Mouse (Mus musculus): Measurements from ENCODE around the gene Ptges3l. TPM values are rescaled to one million over a fixed set of nuclear protein-coding genes. Genes with fewer than 3 reads are reported as not detected.
"Not testable (repeated sequence)": the region's sequence is repeated elsewhere in the genome, so short reads cannot be mapped to it uniquely, and the experiment has no call there.

Gene Ptges3l
- polyA plus RNA-seq, 1 experiment, result 6.0 TPM

DNA sequence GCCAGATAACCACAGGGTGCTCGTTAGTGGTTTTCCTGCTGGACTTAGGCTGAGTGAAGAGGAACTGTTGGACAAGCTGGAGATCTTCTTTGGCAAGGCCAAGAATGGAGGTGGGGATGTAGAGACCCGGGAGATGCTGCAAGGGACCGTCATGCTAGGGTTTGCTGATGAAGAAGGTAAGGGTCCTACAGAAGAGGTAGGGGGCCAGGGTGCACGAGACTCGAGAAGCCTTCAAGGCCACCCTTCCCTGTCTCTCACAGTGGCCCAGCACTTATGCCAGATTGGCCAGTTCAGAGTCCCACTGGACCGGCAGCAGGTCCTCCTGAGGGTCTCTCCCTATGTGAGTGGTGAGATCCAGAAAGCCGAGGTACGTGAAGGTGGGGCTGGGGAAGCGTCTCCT, 32.5 kb upstream of the Ptges3l start:
- no peak for DNase-seq
- 91% methylated on average over 9 of the region's 9 CpGs for WGBS
- Histone ChIP-seq H3K27me3 (replicated peaks; ENCODE audit: control insufficient read depth, insufficient read depth, low read length) (no peaks in the 10 kb centered on the region), H3K36me3 (ENCODE audit: control insufficient read depth, insufficient read depth, low read length) (no peaks in the 10 kb centered on the region), H3K4me3 (ENCODE audit: insufficient read depth, low read depth, low read length) (no peak overlapping the region), H3K27ac (ENCODE audit: insufficient read depth, low read depth, low read length) (no peak overlapping the region), H3K4me1 (ENCODE audit: control insufficient read depth, insufficient read depth, low read length) (peaks cover 4% of the 10 kb centered on the region; the same call in 1 of the 2 replicates)
- TF ChIP-seq POLR2A (IDR thresholded peaks at IDR 0.05; ENCODE audit: low read depth, low read length) (no peak), CTCF (conservative IDR thresholded peaks at IDR 0.05; ENCODE audit: insufficient read depth, insufficient read length, low read depth, low read length) (no peak)

DNA sequence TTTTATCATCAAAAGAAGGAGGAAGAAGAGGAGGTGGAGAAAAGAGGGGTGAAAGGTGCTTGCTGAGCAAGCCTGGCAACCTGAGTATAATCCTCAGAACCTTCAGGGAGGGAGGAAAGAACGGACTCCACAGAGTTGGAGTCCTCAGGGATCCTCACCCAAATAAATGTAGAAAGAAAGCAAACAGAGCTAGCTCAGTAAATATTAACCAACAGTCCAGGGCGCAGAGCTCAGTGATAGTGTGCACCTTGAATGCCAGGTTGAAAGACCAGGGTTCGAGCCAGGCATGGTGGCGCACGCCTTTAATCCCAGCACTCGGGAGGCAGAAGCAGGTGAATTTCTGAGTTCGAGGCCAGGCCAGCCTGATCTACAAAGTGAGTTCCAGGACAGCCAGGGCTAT, 30.5 kb upstream of the Ptges3l start:
- 59% methylated on average over 7 of the region's 7 CpGs for WGBS
- Histone ChIP-seq H3K27ac (ENCODE audit: insufficient read depth, low read depth, low read length) (no peak overlapping the region), H3K36me3 (ENCODE audit: control insufficient read depth, insufficient read depth, low read length) (no peaks in the 10 kb centered on the region), H3K4me3 (ENCODE audit: insufficient read depth, low read depth, low read length) (no peak overlapping the region), H3K27me3 (replicated peaks; ENCODE audit: control insufficient read depth, insufficient read depth, low read length) (no peaks in the 10 kb centered on the region), H3K4me1 (ENCODE audit: control insufficient read depth, insufficient read depth, low read length) (peaks cover 4% of the 10 kb centered on the region; the same call in 1 of the 2 replicates)
- no peak for DNase-seq
- TF ChIP-seq POLR2A (IDR thresholded peaks at IDR 0.05; ENCODE audit: low read depth, low read length) (no peak), CTCF (conservative IDR thresholded peaks at IDR 0.05; ENCODE audit: insufficient read depth, insufficient read length, low read depth, low read length) (no peak)

DNA sequence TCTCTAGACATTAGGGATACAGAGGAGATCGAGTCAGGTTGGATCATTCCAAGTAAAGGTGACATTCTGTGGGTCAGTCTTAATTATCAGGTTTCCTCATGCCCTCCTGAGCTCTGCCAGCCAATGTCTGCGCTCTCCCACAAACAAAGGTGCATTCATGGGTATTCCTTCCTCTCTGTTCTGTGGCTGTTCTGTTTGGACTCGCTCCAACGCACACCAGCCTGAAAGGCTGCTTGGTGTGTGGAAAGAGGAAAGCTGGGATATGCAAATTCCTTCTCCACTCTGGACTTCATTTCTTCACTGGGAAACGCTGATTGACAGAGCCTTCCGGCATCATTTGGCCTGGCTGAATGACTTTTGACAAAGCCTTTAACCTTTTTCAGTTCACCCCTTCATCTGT, 29.6 kb upstream of the Ptges3l start:
- WGBS, result 41% methylated on average over 6 of the region's 6 CpGs
- DNase-seq, result no peak
- H3K27ac ChIP-seq (ENCODE audit: insufficient read depth, low read depth, low read length), result no peak overlapping the region
- TF ChIP-seq CTCF (conservative IDR thresholded peaks at IDR 0.05; ENCODE audit: insufficient read depth, insufficient read length, low read depth, low read length) (no peak), POLR2A (IDR thresholded peaks at IDR 0.05; ENCODE audit: low read depth, low read length) (no peak)
- no peaks in the 10 kb centered on the region for H3K36me3 ChIP-seq (ENCODE audit: control insufficient read depth, insufficient read depth, low read length)
- H3K4me1 ChIP-seq (ENCODE audit: control insufficient read depth, insufficient read depth, low read length), result peaks cover 4% of the 10 kb centered on the region; the same call in 1 of the 2 replicates
- H3K27me3 ChIP-seq (replicated peaks; ENCODE audit: control insufficient read depth, insufficient read depth, low read length), result no peaks in the 10 kb centered on the region
- H3K4me3 ChIP-seq (ENCODE audit: insufficient read depth, low read depth, low read length), result no peak overlapping the region

DNA sequence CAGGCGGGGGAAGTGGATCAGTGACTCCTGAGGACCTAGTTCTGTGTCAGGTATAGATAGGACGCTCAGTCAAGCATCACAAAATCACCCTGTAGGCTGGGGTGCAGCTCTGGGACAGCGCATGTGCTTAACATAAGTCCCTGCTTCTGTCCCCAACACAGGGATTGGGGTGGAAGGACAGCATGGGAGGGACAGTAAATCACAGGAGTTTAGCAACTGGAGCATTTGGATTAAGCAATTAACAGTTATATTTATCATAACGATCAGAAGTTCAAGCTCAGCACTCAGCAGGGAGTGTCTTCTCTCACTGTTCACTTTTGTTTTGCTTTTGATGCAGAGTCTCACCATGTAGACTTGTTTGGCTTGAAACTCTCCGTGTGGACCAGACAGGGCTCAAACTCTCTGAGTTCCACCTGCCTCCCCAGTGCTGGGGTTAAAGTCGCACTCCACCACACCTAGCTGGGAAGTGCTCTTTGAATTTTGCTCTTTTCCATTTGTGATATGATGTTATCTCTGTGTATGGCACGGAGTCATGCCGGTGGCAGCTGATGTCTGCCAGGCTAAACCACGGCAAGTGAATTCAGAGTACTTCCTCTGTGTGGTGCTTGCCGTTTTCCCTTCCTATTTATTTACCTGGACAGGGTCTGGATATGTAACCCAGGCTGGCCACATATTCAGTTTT, 27.1 kb upstream of the Ptges3l start:
- TF ChIP-seq POLR2A (IDR thresholded peaks at IDR 0.05; ENCODE audit: low read depth, low read length), result no peak
- no peak for TF ChIP-seq CTCF (conservative IDR thresholded peaks at IDR 0.05; ENCODE audit: insufficient read depth, insufficient read length, low read depth, low read length)
- DNase-seq, result no peak
- H3K4me3 ChIP-seq (ENCODE audit: insufficient read depth, low read depth, low read length), result no peak overlapping the region
- no peaks in the 10 kb centered on the region for H3K27me3 ChIP-seq (replicated peaks; ENCODE audit: control insufficient read depth, insufficient read depth, low read length)
- peaks cover 4% of the 10 kb centered on the region; the same call in 1 of the 2 replicates for H3K4me1 ChIP-seq (ENCODE audit: control insufficient read depth, insufficient read depth, low read length)
- 64% methylated on average over 10 of the region's 10 CpGs for WGBS
- no peaks in the 10 kb centered on the region for H3K36me3 ChIP-seq (ENCODE audit: control insufficient read depth, insufficient read depth, low read length)
- no peak overlapping the region for H3K27ac ChIP-seq (ENCODE audit: insufficient read depth, low read depth, low read length)

DNA sequence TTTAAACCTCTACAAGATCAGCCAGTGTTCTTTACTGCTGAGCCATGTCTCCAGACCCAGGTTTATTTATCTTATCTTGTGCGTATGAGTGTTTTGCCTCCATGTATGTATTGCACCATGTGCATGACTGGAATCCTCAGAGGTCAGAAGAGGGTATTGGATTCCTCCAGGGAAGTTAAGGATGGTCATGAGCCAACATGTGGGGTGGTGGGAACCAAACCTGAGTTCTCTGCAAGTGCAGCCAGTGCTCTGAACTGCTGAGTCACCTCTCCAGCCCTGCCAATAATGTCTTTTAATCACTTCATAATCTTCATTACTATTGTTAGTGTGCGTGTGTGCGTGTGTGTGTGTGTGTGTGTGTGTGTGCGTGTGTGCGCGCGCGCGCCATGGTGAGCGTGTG, 26.4 kb upstream of the Ptges3l start:
- Histone ChIP-seq H3K27me3 (replicated peaks; ENCODE audit: control insufficient read depth, insufficient read depth, low read length) (no peaks in the 10 kb centered on the region), H3K27ac (ENCODE audit: insufficient read depth, low read depth, low read length) (no peak overlapping the region), H3K4me1 (ENCODE audit: control insufficient read depth, insufficient read depth, low read length) (peaks cover 4% of the 10 kb centered on the region; the same call in 1 of the 2 replicates), H3K36me3 (ENCODE audit: control insufficient read depth, insufficient read depth, low read length) (no peaks in the 10 kb centered on the region), H3K4me3 (ENCODE audit: insufficient read depth, low read depth, low read length) (no peak overlapping the region)
- no peak for DNase-seq
- no peak for TF ChIP-seq POLR2A (IDR thresholded peaks at IDR 0.05; ENCODE audit: low read depth, low read length)
- no peak for TF ChIP-seq CTCF (conservative IDR thresholded peaks at IDR 0.05; ENCODE audit: insufficient read depth, insufficient read length, low read depth, low read length)
- 93% methylated on average over 10 of the region's 10 CpGs for WGBS

DNA sequence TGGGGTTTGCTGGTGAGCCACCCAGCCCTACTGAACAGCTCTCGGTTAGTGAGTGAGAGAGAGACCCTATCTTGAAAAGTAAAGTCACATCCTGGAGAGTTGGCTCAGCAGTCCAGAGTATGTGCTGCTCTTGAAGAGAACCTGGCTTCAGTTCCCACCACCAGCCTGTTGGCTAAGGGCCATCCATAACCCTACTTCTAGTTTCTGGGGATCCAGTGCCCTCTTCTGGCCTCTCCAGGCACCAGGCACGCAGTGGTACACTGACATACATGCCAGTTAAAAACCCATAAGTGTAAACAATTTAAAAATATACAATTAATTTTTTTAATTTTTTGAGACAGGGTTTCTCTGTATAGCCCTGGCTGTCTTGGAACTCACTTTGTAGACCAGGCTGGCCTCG, 25.3 kb upstream of the Ptges3l start:
- peak; percentile 38 for DNase-seq
- Histone ChIP-seq H3K27me3 (replicated peaks; ENCODE audit: control insufficient read depth, insufficient read depth, low read length) (no peaks in the 10 kb centered on the region), H3K4me3 (ENCODE audit: insufficient read depth, low read depth, low read length) (no peak overlapping the region), H3K4me1 (ENCODE audit: control insufficient read depth, insufficient read depth, low read length) (peaks cover 4% of the 10 kb centered on the region; the same call in 1 of the 2 replicates), H3K27ac (ENCODE audit: insufficient read depth, low read depth, low read length) (no peak overlapping the region), H3K36me3 (ENCODE audit: control insufficient read depth, insufficient read depth, low read length) (no peaks in the 10 kb centered on the region)
- TF ChIP-seq CTCF (conservative IDR thresholded peaks at IDR 0.05; ENCODE audit: insufficient read depth, insufficient read length, low read depth, low read length) (peak; percentile 41), POLR2A (IDR thresholded peaks at IDR 0.05; ENCODE audit: low read depth, low read length) (no peak)
- 91% methylated on average over 3 of the region's 3 CpGs for WGBS

DNA sequence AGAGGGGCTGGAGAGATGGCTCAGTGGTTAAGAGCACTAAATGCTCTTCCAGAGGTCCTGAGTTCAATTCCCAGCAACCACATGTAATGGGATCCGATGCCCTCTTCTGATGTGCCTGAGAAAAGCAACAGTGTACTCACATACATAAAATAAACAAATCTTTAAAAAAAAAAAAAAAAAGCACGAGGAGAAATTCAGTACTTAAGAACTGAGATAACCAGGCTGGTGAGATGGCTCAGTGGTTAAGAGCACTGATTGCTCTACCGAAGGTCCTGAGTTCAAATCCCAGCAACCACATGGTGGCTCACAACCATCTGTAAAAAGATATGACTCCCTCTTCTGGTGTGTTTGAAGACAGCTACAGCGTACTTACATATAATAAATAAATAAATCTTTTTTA, 24.5 kb upstream of the Ptges3l start:
- 84% methylated on average over 4 of the region's 4 CpGs for WGBS
- not testable (repeated sequence) for H3K36me3 ChIP-seq (ENCODE audit: control insufficient read depth, insufficient read depth, low read length); H3K27me3 ChIP-seq (replicated peaks; ENCODE audit: control insufficient read depth, insufficient read depth, low read length); H3K4me3 ChIP-seq (ENCODE audit: insufficient read depth, low read depth, low read length); DNase-seq; H3K27ac ChIP-seq (ENCODE audit: insufficient read depth, low read depth, low read length); H3K4me1 ChIP-seq (ENCODE audit: control insufficient read depth, insufficient read depth, low read length)
